Mouse (Mus musculus): Measurements from ENCODE around the gene Gm4302. TPM values are rescaled to one million over a fixed set of nuclear protein-coding genes. Genes with fewer than 3 reads are reported as not detected.
"Not testable (repeated sequence)": the region's sequence is repeated elsewhere in the genome, so short reads cannot be mapped to it uniquely, and the experiment has no call there.

Gene Gm4302
- not detected for total RNA-seq (2021)
- long read RNA-seq, experiment 1, result 0 reads
- long read RNA-seq, experiment 2, result 0 reads

DNA sequence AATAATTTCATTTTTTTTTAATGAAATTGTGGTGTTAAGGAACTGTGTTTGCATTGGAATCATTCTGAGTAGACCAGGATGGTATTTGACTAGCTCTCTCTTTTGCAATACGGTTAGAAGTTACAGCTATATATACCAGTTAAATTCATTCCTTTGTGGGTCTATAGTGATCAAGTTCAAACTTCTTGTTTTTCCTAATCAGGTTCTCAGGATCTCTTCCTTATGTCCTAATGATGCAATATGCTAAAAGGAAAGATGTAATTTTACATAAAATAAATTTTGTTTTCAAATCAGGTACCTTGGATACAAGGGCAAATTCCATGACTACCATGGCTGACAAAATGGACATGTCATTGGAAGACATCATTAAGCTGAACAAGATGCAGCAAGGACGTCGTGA, at the start of gene Gm4302:
Gene Gm4302, plus strand, starts transcription at position 301 of the 400 bp plus-strand sequence.
- not testable (repeated sequence) for DNase-seq

DNA sequence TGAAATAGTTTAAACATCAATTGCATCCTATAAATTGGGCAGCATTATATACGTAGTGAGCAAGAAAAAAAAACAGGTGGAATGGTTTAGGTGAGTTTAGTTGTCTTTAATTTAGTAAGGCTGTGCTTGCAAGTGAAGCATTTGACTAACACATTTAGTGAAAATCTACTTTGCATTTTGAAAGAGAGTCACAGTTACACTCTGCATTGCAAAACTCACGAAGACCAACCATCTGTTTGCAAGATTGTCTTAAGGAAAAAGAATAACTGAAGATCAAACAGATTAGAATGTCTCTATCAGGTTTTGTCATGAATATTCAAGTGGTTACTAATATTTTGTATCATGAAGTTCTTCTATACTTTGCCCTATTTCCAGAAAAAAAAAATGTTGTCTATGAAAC, 44.5 kb upstream of the Gm4302 start:
- DNase-seq, result no peak

DNA sequence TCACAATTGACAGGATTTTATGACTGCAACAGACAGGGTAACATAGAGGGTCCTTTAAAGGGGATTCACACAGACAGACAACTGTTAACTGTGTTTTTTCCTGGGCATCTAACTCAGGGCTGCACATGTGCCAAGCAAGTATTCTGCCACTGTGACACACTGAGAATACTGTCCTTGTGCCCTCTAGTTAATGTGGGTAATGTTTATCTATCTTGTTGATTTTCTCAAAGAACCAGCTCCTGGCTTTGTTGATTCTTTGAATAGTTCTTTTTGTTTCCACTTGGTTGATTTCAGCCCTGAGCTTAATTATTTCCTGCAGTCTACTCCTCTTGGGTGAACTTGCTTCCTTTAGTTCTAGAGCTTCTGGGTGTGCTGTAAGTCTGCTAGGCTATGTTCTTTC, 40.5 kb upstream of the Gm4302 start:
- not testable (repeated sequence) for DNase-seq

- DNase-seq, result not testable (repeated sequence)
Measured at GRCm38 (mm10) chr10:100335376-100335775, 5.3 kb upstream of the Gm4302 start, which contains the start of gene Gm4301. Gm4301 (plus strand) TSS chr10:100335676.

GRCm38 (mm10) chr10:100345672-100346071, 5.0 kb downstream of the Gm4302 start, which contains the start of gene Gm4303:
Gm4303 (plus strand) TSS chr10:100345972.
- DNase-seq, result not testable (repeated sequence)

- DNase-seq, result not testable (repeated sequence)
Measured at GRCm38 (mm10) chr10:100350793-100351192, 10.2 kb downstream of the Gm4302 start, which contains the start of gene Gm4305. Gm4305 (plus strand) TSS chr10:100351093.

GRCm38 (mm10) chr10:100356841-100357240, 16.2 kb downstream of the Gm4302 start:
- DNase-seq, result not testable (repeated sequence)

- DNase-seq, result not testable (repeated sequence)
Measured at GRCm38 (mm10) chr10:100361038-100361437, 20.4 kb downstream of the Gm4302 start, which contains the start of gene Gm4307. Gm4307 (plus strand) TSS chr10:100361338.

DNA sequence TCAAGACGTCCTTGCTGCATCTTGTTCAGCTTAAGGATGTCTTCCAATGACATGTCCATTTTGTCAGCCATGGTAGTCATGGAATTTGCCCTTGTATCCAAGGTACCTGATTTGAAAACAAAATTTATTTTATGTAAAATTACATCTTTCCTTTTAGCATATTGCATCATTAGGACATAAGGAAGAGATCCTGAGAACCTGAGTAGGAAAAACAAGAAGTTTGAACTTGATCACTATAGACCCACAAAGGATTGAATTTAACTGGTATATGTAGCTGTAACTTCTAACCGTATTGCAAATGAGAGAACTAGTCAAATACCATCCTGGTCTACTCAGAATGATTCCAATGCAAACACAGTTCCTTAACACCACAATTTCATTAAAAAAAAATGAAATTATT, 41.8 kb downstream of the Gm4302 start, which contains the start of gene Gm4312:
Gene Gm4312, minus strand, starts transcription at position 101 of the 400 bp plus-strand sequence.
- DNase-seq, result not testable (repeated sequence)

Other genes starting within 250 kb of the Gm4302 start
- not detected for gene Gm4301, start 5.2 kb upstream of the Gm4302 start, total RNA-seq (2021)
- gene Gm4303, start 5.1 kb downstream of the Gm4302 start, total RNA-seq (2021), result not detected
- gene Gm4305, start 10.3 kb downstream of the Gm4302 start, total RNA-seq (2021), result not detected
- gene Gm4307, start 20.5 kb downstream of the Gm4302 start, total RNA-seq (2021), result not detected
- not detected for gene Gm4312, start 41.7 kb downstream of the Gm4302 start, total RNA-seq (2021)
- gene Tmtc3, start 146.5 kb downstream of the Gm4302 start, total RNA-seq (2021), result 10 to 100 TPM; 24.4 to 25.8 TPM
- 10 to 100 TPM; 10.7 to 11.0 TPM for gene Cep290, start 146.7 kb downstream of the Gm4302 start, total RNA-seq (2021)
- 10 to 100 TPM in 1 of 2 experiments, 1 to 10 TPM in 1; 8.8 to 15.4 TPM for gene 4930430F08Rik, start 249.6 kb downstream of the Gm4302 start, total RNA-seq (2021)
- gene 1700017N19Rik, start 249.6 kb downstream of the Gm4302 start, total RNA-seq (2021), result not detected